Mouse (Mus musculus): ENCODE results near the gene Fam196b. TPM values are rescaled to one million over a fixed set of nuclear protein-coding genes. Genes with fewer than 3 reads are reported as not detected.

The Fam196b gene
- polyA plus RNA-seq, 1 experiment from 2014 or later = 3.6 TPM

DNA sequence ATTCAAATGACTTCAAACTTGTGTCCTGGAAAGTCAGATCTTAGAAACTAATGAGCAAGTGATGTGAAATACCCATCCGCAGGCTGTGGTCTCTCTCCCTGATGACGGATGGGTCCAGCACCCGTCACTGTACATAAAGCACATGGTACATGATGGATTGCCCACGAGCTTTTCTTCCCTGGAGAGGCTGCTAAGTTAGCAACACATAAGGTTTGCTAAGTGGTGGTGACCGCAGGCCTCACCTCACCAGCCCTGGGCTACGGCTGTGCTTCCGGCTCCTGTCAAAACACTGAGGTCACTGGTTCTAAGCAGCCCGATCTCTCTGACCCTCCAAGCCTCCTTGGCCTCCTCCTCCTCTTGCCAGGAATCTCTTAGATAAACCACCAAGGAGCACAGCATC is 91.7 kb downstream of the Fam196b start:
- Histone ChIP-seq H3K36me3 (ENCODE audit: control insufficient read depth, insufficient read depth, low read length) (0 out of 2 replicates have a peak, but pooled peaks cover 2% of the 10 kb centered on the region), H3K4me3 (ENCODE audit: low read length) (no peak overlapping the region), H3K27ac (ENCODE audit: low read depth, low read length) (no peak overlapping the region), H3K9ac (ENCODE audit: low read depth, low read length) (no peak overlapping the region), H3K27me3 (replicated peaks; ENCODE audit: control insufficient read depth, insufficient read depth, low read length) (no peaks in the 10 kb centered on the region), H3K4me1 (ENCODE audit: control insufficient read depth, insufficient read depth, low read depth, low read length) (peaks cover 2% of the 10 kb centered on the region; the same call in 1 of the 2 replicates), H3K9me3 (ENCODE audit: control insufficient read depth, low read length) (no peaks in the 10 kb centered on the region), H3K4me2 (ENCODE audit: low read length) (no peak overlapping the region)
- ATAC-seq = peak; percentile 60
- WGBS = 49% methylated on average over 8 of the region's 8 CpGs

DNA sequence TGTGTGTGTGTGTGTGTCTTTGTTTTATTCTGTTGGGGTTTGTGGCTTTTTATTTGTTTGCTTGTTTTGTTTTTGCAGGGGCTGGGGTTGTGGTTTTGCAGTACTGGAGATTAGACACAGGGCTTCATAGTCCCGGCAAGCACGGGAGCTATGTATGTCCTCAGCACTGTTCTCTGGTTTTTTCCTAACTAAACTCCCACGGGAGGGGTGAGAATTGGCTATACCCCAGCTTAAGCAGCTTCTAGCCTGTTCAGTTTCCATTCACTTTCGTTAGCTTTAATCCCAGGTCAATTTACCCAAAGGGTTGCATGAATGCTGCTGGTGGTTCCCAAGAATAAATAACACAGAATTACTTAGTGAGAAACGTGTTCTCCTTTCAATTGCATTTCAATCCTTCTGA is 92.2 kb downstream of the Fam196b start:
- Histone ChIP-seq H3K4me2 (ENCODE audit: low read length) (no peak overlapping the region), H3K9ac (ENCODE audit: low read depth, low read length) (no peak overlapping the region), H3K27me3 (replicated peaks; ENCODE audit: control insufficient read depth, insufficient read depth, low read length) (no peaks in the 10 kb centered on the region), H3K36me3 (ENCODE audit: control insufficient read depth, insufficient read depth, low read length) (0 out of 2 replicates have a peak, but pooled peaks cover 2% of the 10 kb centered on the region), H3K4me1 (ENCODE audit: control insufficient read depth, insufficient read depth, low read depth, low read length) (peaks cover 2% of the 10 kb centered on the region; the same call in 1 of the 2 replicates), H3K9me3 (ENCODE audit: control insufficient read depth, low read length) (no peaks in the 10 kb centered on the region), H3K27ac (ENCODE audit: low read depth, low read length) (no peak overlapping the region), H3K4me3 (ENCODE audit: low read length) (no peak overlapping the region)
- 41% methylated on average over 5 of the region's 5 CpGs for WGBS
- no peak for ATAC-seq

DNA sequence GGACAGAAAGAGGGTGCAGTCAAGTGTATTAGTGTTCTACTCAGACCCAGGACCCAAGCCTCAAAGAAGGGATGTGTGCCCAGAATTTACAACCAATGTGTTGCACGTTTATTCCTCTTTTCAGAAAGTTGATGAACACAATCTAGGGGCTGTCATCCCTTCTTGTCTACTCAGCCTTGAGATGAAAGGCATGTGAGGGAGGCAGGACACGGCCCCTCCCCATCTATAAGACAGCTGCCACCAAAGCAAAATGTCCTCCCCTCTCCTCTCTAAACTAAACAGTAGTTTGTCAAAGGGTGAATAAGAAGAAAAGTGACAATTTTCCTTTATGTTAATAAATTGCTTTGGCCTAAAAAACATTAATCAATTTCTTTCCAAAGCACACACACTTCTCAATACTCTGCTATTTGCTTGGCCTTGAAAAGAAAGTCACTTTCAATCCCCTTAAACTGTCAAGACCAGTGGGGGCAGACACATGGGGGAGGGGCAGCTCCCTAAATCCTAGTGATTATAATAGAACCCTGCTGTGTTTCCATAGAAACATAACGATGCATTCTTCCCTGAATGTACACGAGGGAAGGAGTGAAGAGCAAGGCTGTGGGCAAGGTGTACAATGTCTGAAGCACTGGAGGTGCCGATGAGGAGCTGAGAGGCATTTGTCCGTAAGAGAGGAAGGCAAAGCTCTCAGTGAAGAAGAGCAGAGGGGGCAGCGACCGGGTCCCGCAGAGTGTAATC is 101.4 kb downstream of the Fam196b start:
- H3K4me3 ChIP-seq (ENCODE audit: low read length) = no peak overlapping the region
- 27% methylated on average over 9 of the region's 9 CpGs for WGBS

DNA sequence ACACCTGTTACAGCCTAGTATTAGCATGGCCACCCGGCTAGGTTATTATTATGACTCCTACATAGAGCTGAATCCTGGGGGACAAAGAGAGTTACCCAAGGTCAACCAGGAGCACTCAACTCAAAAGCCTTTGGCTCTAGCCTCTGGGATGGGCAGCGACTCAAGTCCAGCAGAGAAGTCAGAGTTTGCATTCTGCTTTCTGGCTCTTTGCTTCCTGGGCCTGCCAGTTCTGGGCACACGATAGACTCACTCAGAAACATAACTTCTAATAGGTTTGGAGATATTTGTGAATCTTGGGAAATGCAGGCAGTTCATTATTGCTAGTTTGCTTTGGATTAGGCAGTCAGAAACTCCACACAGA is 102.0 kb downstream of the Fam196b start:
- no peak overlapping the region for H3K27ac ChIP-seq (ENCODE audit: low read depth, low read length)
- H3K9ac ChIP-seq (ENCODE audit: low read depth, low read length) = no peak overlapping the region
- no peaks in the 10 kb centered on the region for H3K9me3 ChIP-seq (ENCODE audit: control insufficient read depth, low read length)
- no peaks in the 10 kb centered on the region for H3K27me3 ChIP-seq (replicated peaks; ENCODE audit: control insufficient read depth, insufficient read depth, low read length)
- H3K36me3 ChIP-seq (ENCODE audit: control insufficient read depth, insufficient read depth, low read length) = no peaks in the 10 kb centered on the region
- no peak overlapping the region for H3K4me3 ChIP-seq (ENCODE audit: low read length)
- peak; percentile 34; the same call in 1 of the 2 replicates for ATAC-seq
- no peak overlapping the region for H3K4me2 ChIP-seq (ENCODE audit: low read length)
- H3K4me1 ChIP-seq (ENCODE audit: control insufficient read depth, insufficient read depth, low read depth, low read length) = peaks cover 5% of the 10 kb centered on the region
- 66% methylated on average over 3 of the region's 3 CpGs for WGBS

More for the DNA sequence above, 101.4 kb downstream of the Fam196b start:
- no peak overlapping the region for H3K9ac ChIP-seq (ENCODE audit: low read depth, low read length)
- peaks cover 5% of the 10 kb centered on the region for H3K4me1 ChIP-seq (ENCODE audit: control insufficient read depth, insufficient read depth, low read depth, low read length)
- no peak overlapping the region for H3K4me2 ChIP-seq (ENCODE audit: low read length)
- H3K27me3 ChIP-seq (replicated peaks; ENCODE audit: control insufficient read depth, insufficient read depth, low read length) = no peaks in the 10 kb centered on the region
- no peaks in the 10 kb centered on the region for H3K36me3 ChIP-seq (ENCODE audit: control insufficient read depth, insufficient read depth, low read length)
- no peak overlapping the region for H3K27ac ChIP-seq (ENCODE audit: low read depth, low read length)
- peak; percentile 71; the same call in 1 of the 2 replicates for ATAC-seq
- no peaks in the 10 kb centered on the region for H3K9me3 ChIP-seq (ENCODE audit: control insufficient read depth, low read length)

DNA sequence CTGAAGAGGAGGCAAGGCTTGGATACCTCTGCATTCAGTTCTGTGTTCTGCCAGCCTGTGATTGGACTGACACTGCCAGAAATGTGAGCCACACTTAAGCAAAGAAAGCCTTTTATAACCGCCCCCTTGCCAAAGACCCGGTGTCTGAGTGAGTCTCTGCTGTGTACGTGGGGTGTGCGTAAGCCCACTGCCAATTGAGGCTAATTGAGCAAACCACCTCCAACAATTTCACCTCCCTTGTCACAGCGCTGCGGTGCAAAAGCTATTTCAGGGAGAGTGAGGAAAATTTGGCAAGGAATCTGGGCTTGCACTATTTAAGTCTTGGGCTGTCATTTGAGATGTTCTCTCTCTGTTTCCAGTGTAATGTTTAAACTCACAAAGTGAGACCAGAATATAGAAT is 106.4 kb downstream of the Fam196b start:
- H3K9me3 ChIP-seq (ENCODE audit: control insufficient read depth, low read length) = no peaks in the 10 kb centered on the region
- H3K4me2 ChIP-seq (ENCODE audit: low read length) = no peak overlapping the region
- H3K4me1 ChIP-seq (ENCODE audit: control insufficient read depth, insufficient read depth, low read depth, low read length) = peaks cover 5% of the 10 kb centered on the region
- WGBS = 55% methylated on average over 6 of the region's 6 CpGs
- no peak for ATAC-seq
- H3K4me3 ChIP-seq (ENCODE audit: low read length) = no peak overlapping the region
- no peak overlapping the region for H3K27ac ChIP-seq (ENCODE audit: low read depth, low read length)
- no peak overlapping the region for H3K9ac ChIP-seq (ENCODE audit: low read depth, low read length)
- H3K36me3 ChIP-seq (ENCODE audit: control insufficient read depth, insufficient read depth, low read length) = no peaks in the 10 kb centered on the region
- no peaks in the 10 kb centered on the region for H3K27me3 ChIP-seq (replicated peaks; ENCODE audit: control insufficient read depth, insufficient read depth, low read length)

DNA sequence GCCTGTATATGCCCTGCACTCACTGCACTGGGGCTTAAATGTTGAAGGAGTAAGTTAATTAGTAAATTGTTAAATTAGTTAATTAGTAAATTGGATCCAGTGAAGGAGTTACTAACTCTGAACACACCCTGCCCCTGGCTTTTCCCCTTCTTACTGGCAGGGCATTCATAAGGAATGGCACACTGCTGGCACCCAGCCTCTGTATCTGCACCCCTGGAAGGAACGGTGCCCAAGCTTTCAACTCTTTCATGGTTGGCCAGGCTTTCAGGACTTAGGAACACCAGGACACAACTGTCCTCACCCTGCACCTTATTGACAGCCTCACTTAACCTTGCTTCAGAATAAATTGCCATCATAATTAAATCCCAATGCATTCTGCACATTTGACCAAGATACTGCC is 109.9 kb downstream of the Fam196b start:
- no peaks in the 10 kb centered on the region for H3K27me3 ChIP-seq (replicated peaks; ENCODE audit: control insufficient read depth, insufficient read depth, low read length)
- no peak overlapping the region for H3K4me2 ChIP-seq (ENCODE audit: low read length)
- no peak for ATAC-seq
- H3K36me3 ChIP-seq (ENCODE audit: control insufficient read depth, insufficient read depth, low read length) = no peaks in the 10 kb centered on the region
- H3K9me3 ChIP-seq (ENCODE audit: control insufficient read depth, low read length) = no peaks in the 10 kb centered on the region
- no peak overlapping the region for H3K4me3 ChIP-seq (ENCODE audit: low read length)
- WGBS = 65% methylated on average over 1 of the region's 1 CpGs
- H3K4me1 ChIP-seq (ENCODE audit: control insufficient read depth, insufficient read depth, low read depth, low read length) = no peaks in the 10 kb centered on the region
- H3K9ac ChIP-seq (ENCODE audit: low read depth, low read length) = no peak overlapping the region
- H3K27ac ChIP-seq (ENCODE audit: low read depth, low read length) = no peak overlapping the region

DNA sequence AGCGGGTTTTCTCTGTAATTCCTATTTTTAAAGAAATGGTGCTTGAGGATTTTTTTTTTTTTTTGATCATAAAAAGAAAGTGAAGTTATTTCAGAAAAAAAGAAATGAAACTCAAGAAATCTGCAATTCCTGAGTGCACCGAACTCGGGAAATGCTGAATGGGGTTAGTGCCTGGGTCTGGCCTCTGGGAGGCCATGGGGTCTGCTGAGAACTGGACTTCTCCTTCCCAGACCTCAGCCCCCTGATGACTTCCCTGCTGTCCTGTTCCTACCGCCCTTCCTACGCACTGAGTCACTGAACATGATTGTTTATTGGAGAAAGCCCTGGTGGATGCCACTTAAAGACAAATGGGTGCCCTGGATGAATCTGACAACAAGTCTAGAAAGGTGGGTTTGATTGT is 112.6 kb downstream of the Fam196b start:
- no peaks in the 10 kb centered on the region for H3K36me3 ChIP-seq (ENCODE audit: control insufficient read depth, insufficient read depth, low read length)
- H3K9me3 ChIP-seq (ENCODE audit: control insufficient read depth, low read length) = no peaks in the 10 kb centered on the region
- WGBS = 81% methylated on average over 5 of the region's 5 CpGs
- no peak for ATAC-seq
- H3K4me2 ChIP-seq (ENCODE audit: low read length) = no peak overlapping the region
- H3K9ac ChIP-seq (ENCODE audit: low read depth, low read length) = no peak overlapping the region
- H3K4me3 ChIP-seq (ENCODE audit: low read length) = no peak overlapping the region
- no peak overlapping the region for H3K27ac ChIP-seq (ENCODE audit: low read depth, low read length)
- no peaks in the 10 kb centered on the region for H3K4me1 ChIP-seq (ENCODE audit: control insufficient read depth, insufficient read depth, low read depth, low read length)
- no peaks in the 10 kb centered on the region for H3K27me3 ChIP-seq (replicated peaks; ENCODE audit: control insufficient read depth, insufficient read depth, low read length)

DNA sequence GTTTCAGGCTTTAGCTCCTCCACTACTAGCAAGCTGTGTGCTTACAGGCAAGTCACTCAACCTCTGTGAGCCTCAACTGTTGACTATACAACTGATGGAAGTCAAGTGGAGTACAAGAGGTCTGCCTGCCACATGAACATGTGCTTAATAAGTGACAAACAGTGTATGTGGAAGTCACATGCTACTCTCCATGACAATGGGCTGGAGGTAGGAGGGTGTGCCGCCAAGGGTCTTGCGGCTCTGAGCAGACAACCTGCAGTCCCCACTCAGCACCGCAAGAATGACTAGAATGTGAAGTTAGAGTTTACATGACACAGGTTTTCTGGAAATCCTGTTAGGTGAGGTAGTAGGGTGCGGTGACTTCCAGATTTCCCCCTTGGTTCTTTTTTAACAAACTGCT is 116.3 kb downstream of the Fam196b start:
- no peaks in the 10 kb centered on the region for H3K4me1 ChIP-seq (ENCODE audit: control insufficient read depth, insufficient read depth, low read depth, low read length)
- no peak overlapping the region for H3K27ac ChIP-seq (ENCODE audit: low read depth, low read length)
- no peak for ATAC-seq
- H3K36me3 ChIP-seq (ENCODE audit: control insufficient read depth, insufficient read depth, low read length) = no peaks in the 10 kb centered on the region
- H3K9ac ChIP-seq (ENCODE audit: low read depth, low read length) = no peak overlapping the region
- H3K4me3 ChIP-seq (ENCODE audit: low read length) = no peak overlapping the region
- no peak overlapping the region for H3K4me2 ChIP-seq (ENCODE audit: low read length)
- WGBS = 65% methylated on average over 4 of the region's 4 CpGs
- H3K9me3 ChIP-seq (ENCODE audit: control insufficient read depth, low read length) = no peaks in the 10 kb centered on the region
- H3K27me3 ChIP-seq (replicated peaks; ENCODE audit: control insufficient read depth, insufficient read depth, low read length) = no peaks in the 10 kb centered on the region

DNA sequence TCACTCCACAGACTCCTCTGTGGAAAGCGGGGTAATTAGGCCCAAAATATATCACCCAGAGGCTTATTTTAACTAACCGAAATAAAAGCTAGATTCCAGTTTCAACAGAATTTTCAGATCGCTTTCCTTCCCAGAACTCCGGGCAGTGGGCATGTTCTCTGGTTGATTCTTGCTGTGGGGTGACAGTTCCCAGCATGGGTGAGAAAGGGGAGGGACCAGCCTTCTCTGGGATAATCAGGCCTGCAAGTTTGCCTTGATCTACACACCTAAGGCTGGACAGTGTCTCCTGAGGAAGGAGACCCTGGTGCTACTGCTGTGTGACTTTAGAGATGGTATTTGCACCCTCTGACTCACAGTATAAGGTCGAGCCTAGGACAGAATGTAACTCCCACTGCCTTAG is 116.7 kb downstream of the Fam196b start:
- Histone ChIP-seq H3K36me3 (ENCODE audit: control insufficient read depth, insufficient read depth, low read length) (no peaks in the 10 kb centered on the region), H3K4me3 (ENCODE audit: low read length) (no peak overlapping the region), H3K27ac (ENCODE audit: low read depth, low read length) (no peak overlapping the region), H3K4me1 (ENCODE audit: control insufficient read depth, insufficient read depth, low read depth, low read length) (no peaks in the 10 kb centered on the region), H3K9ac (ENCODE audit: low read depth, low read length) (no peak overlapping the region), H3K4me2 (ENCODE audit: low read length) (no peak overlapping the region), H3K27me3 (replicated peaks; ENCODE audit: control insufficient read depth, insufficient read depth, low read length) (no peaks in the 10 kb centered on the region), H3K9me3 (ENCODE audit: control insufficient read depth, low read length) (no peaks in the 10 kb centered on the region)
- ATAC-seq = no peak
- 69% methylated on average over 5 of the region's 5 CpGs for WGBS

Measured in hindbrain, embryonic 16.5 days (tissue).